Mouse (Mus musculus): ENCODE data around the gene Bik. TPM values are rescaled to one million over a fixed set of nuclear protein-coding genes. Genes with fewer than 3 reads are reported as not detected.

Gene Bik
- polyA plus RNA-seq, 1 experiment from 2014 or later = 1.5 TPM

- no peak for ATAC-seq
- WGBS = 86% methylated on average over 6 of the region's 6 CpGs
Measured at GRCm38 (mm10) chr15:83574731-83575351, 48.2 kb downstream of the Bik start.

GRCm38 (mm10) chr15:83575543-83575942 is 48.9 kb downstream of the Bik start:
- Histone ChIP-seq H3K4me2 (no peak overlapping the region), H3K4me3 (no peak overlapping the region), H3K27ac (no peak overlapping the region), H3K9me3 (replicated peaks) (no peaks in the 10 kb centered on the region), H3K27me3 (no peaks in the 10 kb centered on the region), H3K9ac (no peak overlapping the region), H3K4me1 (no peaks in the 10 kb centered on the region), H3K36me3 (ENCODE audit: poor library complexity, severe bottlenecking) (peaks cover 66% of the 10 kb centered on the region)
- WGBS = 95% methylated on average over 8 of the region's 8 CpGs
- no peak for ATAC-seq

More at GRCm38 (mm10) chr15:83574731-83575351, 48.2 kb downstream of the Bik start:
- no peak overlapping the region for H3K4me2 ChIP-seq
- H3K9me3 ChIP-seq (replicated peaks) = no peaks in the 10 kb centered on the region
- H3K4me1 ChIP-seq = no peaks in the 10 kb centered on the region
- no peak overlapping the region for H3K9ac ChIP-seq
- H3K27ac ChIP-seq = no peak overlapping the region
- no peak overlapping the region for H3K4me3 ChIP-seq
- peaks cover 59% of the 10 kb centered on the region for H3K36me3 ChIP-seq (ENCODE audit: poor library complexity, severe bottlenecking)
- H3K27me3 ChIP-seq = no peaks in the 10 kb centered on the region

DNA sequence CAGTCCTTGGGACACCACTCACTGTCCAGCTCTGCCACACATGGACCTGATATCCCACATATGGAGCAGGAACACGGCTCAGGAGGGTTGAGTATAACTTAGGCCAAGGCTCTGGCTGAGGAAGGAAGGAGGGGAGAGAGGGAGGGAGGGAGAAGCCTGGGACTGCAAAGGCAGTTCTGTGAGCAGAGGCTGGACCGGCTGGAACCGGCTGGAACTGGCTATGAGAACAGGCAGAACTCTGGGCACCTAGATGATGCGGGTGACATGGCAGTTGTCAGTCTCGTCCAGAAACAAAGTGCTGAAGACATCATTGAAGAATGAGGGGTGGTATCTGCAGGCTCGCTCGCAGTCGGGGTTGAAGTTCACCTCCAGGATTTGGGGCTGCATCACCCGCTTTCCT is 50.0 kb downstream of the Bik start:
- H3K27ac ChIP-seq = no peak overlapping the region
- H3K4me2 ChIP-seq = no peak overlapping the region
- H3K9ac ChIP-seq = no peak overlapping the region
- H3K4me3 ChIP-seq = no peak overlapping the region
- 91% methylated on average over 9 of the region's 9 CpGs for WGBS
- no peaks in the 10 kb centered on the region for H3K4me1 ChIP-seq
- H3K9me3 ChIP-seq (replicated peaks) = no peaks in the 10 kb centered on the region
- no peak for ATAC-seq
- peaks cover 77% of the 10 kb centered on the region for H3K36me3 ChIP-seq (ENCODE audit: poor library complexity, severe bottlenecking)
- H3K27me3 ChIP-seq = no peaks in the 10 kb centered on the region

DNA sequence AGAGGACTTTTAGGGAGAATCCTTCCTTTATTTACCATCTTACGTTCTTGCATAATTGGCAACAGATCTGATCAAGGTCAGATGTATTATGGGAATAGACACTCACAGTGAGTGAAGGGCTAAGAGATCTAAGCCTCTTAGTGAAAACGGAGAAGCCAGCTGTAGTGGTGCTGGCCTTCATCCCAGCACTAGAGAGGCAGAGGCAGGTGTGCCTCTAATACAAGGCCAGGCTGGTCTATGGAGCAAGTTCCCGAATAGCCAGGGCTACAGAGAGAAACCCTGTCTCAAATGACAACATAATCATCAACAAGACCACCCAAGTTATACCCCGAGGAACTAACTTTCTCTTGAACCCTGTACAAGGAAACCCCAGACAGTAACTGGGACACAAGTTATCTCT is 56.3 kb downstream of the Bik start:
- Histone ChIP-seq H3K4me1 (no peaks in the 10 kb centered on the region), H3K27me3 (no peaks in the 10 kb centered on the region), H3K36me3 (ENCODE audit: poor library complexity, severe bottlenecking) (peaks cover 98% of the 10 kb centered on the region), H3K9me3 (replicated peaks) (peaks cover 7% of the 10 kb centered on the region; the same call in 1 of the 2 replicates), H3K4me2 (no peak overlapping the region), H3K4me3 (no peak overlapping the region), H3K9ac (no peak overlapping the region), H3K27ac (no peak overlapping the region)
- WGBS = 83% methylated on average over 4 of the region's 4 CpGs
- ATAC-seq = no peak

GRCm38 (mm10) chr15:83583419-83584156 is 56.9 kb downstream of the Bik start:
- no peak for ATAC-seq
- H3K36me3 ChIP-seq (ENCODE audit: poor library complexity, severe bottlenecking) = peaks cover 98% of the 10 kb centered on the region
- no peaks in the 10 kb centered on the region for H3K4me1 ChIP-seq
- H3K4me2 ChIP-seq = no peak overlapping the region
- H3K27me3 ChIP-seq = no peaks in the 10 kb centered on the region
- H3K9me3 ChIP-seq (replicated peaks) = peaks cover 7% of the 10 kb centered on the region; the same call in 1 of the 2 replicates
- H3K9ac ChIP-seq = no peak overlapping the region
- 62% methylated on average over 8 of the region's 8 CpGs for WGBS
- no peak overlapping the region for H3K27ac ChIP-seq
- H3K4me3 ChIP-seq = no peak overlapping the region

DNA sequence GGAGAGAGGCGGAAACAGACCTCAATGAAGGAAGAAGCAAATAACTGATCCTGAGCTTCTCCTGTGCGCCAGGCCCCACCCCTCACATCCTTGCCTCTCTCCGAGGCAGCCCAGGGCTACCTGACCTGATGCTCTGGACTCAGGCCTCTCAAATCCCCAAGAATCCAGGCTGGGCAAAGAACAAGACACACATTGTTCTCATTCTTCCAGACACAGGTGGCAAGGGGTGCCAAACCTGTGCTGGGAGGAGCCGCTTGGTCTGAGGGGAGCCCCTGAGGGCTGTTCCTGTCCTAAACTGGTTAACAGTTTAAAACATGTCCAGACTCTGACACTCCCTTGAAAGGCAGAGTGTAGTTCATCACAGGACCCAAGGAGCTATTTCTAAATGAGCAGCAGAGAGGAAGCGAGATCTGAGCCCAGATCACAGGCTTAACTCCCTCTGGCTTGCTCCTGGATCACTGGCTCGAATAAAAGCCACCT is 58.1 kb downstream of the Bik start:
- Histone ChIP-seq H3K27ac (no peak overlapping the region), H3K4me2 (no peak overlapping the region), H3K36me3 (ENCODE audit: poor library complexity, severe bottlenecking) (peaks cover 90% of the 10 kb centered on the region), H3K9ac (no peak overlapping the region), H3K4me1 (no peaks in the 10 kb centered on the region), H3K4me3 (no peak overlapping the region), H3K27me3 (no peaks in the 10 kb centered on the region), H3K9me3 (replicated peaks) (peaks cover 7% of the 10 kb centered on the region; the same call in 1 of the 2 replicates)
- 94% methylated on average over 6 of the region's 6 CpGs for WGBS
- ATAC-seq = no peak

GRCm38 (mm10) chr15:83590841-83591240 is 64.2 kb downstream of the Bik start:
- H3K36me3 ChIP-seq (ENCODE audit: poor library complexity, severe bottlenecking) = peaks cover 43% of the 10 kb centered on the region
- no peak overlapping the region for H3K4me2 ChIP-seq
- ATAC-seq = no peak
- H3K27me3 ChIP-seq = no peaks in the 10 kb centered on the region
- peaks cover 24% of the 10 kb centered on the region for H3K4me1 ChIP-seq
- WGBS = 91% methylated on average over 4 of the region's 4 CpGs
- H3K9me3 ChIP-seq (replicated peaks) = peaks cover 6% of the 10 kb centered on the region; the same call in 1 of the 2 replicates
- H3K9ac ChIP-seq = no peak overlapping the region
- H3K27ac ChIP-seq = no peak overlapping the region
- H3K4me3 ChIP-seq = no peak overlapping the region

GRCm38 (mm10) chr15:83591758-83592157 is 65.1 kb downstream of the Bik start:
- WGBS = 91% methylated on average over 6 of the region's 6 CpGs
- ATAC-seq = no peak
- no peaks in the 10 kb centered on the region for H3K27me3 ChIP-seq

DNA sequence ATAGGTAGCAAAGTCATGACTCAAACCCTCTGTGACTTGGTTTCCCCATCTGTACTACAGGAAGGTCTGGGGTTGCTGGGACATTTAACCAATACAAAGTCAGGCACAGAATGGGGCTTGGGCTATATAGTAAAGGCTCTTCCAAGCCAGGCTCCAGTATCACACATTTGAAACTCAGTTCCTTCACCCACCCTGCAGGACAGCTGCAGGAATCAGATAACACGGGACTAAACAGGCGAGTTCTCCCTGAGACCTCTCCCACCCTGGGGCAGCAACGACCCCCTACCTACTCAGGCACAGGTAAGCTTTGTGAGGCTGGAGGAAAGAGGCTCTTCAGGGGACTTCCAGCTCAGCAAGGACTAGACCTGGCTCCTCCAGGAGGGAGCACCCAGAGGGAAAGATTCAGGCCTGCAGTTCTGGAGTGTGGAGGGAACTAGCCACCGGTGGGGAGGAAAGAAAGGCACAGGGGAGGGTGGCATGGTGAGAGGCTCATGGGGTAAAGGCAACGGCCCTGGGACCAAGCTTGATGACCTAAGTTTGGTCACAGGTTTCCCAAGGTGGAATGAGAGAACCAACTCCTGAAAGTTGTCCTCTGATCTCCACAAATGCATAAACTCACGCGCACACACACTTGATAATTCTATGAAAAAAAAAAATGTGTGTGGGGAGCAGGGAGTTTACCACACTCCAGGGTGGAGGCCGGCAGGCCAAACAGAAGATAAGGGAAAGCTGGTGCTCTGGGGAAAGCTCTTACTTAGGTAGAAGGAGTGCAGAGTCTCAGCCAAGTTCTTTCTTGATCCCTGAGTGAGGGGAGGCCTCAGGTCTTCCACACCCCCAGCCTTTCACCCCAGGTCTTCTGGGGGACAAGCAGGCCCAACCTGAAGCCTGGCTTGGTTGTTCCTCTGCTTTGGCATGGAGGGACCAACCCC is 65.9 kb downstream of the Bik start:
- Histone ChIP-seq H3K36me3 (ENCODE audit: poor library complexity, severe bottlenecking) (peaks cover 26% of the 10 kb centered on the region), H3K4me3 (no peak overlapping the region), H3K4me1 (peaks cover 24% of the 10 kb centered on the region), H3K9ac (peak overlapping the region; percentile 84; the same call in 1 of the 2 replicates), H3K4me2 (peak overlapping the region; percentile 84), H3K27ac (no peak overlapping the region), H3K9me3 (replicated peaks) (no peaks in the 10 kb centered on the region), H3K27me3 (no peaks in the 10 kb centered on the region)
- no peak for ATAC-seq
- WGBS = 88% methylated on average over 8 of the region's 8 CpGs

More at GRCm38 (mm10) chr15:83591758-83592157, 65.1 kb downstream of the Bik start:
- Histone ChIP-seq H3K27ac (no peak overlapping the region), H3K4me2 (no peak overlapping the region), H3K4me3 (no peak overlapping the region), H3K4me1 (peaks cover 24% of the 10 kb centered on the region), H3K9me3 (replicated peaks) (no peaks in the 10 kb centered on the region), H3K36me3 (ENCODE audit: poor library complexity, severe bottlenecking) (peaks cover 34% of the 10 kb centered on the region), H3K9ac (no peak overlapping the region)

GRCm38 (mm10) chr15:83593189-83593585 is 66.5 kb downstream of the Bik start:
- Histone ChIP-seq H3K9ac (peak overlapping the region; percentile 84), H3K4me2 (peak overlapping the region; percentile 84), H3K9me3 (replicated peaks) (no peaks in the 10 kb centered on the region), H3K27me3 (no peaks in the 10 kb centered on the region), H3K4me3 (peak overlapping the region; percentile 81), H3K4me1 (peaks cover 24% of the 10 kb centered on the region), H3K27ac (no peak overlapping the region), H3K36me3 (ENCODE audit: poor library complexity, severe bottlenecking) (peaks cover 22% of the 10 kb centered on the region)
- no peak for ATAC-seq

DNA sequence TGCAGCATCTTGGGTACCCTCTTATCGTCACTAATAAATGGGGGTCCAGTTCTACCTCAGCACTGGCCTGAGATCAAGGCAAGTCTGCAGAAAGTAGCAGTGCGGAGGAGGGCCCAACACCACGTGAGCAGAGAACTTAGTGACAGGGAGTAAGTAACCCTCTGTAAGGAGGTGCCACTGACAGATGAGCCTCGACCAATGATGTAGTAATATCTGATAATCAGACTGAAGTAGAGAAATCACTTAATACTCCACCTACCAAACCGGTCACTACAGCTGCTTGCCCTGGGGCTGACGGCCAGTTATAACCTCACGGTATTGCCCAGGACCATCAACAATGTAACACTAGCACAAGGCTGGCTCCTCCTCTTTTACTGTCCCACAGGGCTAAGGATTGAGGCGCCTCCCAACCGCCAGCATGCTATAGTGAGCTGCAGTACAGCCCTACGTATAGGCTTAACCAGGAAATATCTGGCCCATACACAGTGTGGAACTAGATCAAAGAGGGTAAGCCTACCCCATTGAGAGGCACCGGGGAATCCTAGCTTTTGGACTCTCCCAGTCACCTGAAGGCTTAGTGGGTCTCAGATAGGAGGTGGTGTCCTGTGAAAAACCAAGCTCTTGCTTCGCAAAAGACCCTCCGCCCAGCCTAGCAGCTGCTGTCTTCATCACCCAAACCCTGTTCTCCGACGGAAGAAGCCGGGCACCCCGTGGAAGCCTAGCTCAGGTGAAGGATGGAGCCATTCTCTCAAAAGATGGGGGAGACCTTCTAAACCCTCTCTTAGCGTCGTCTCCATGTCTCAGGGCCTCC is 67.2 kb downstream of the Bik start:
- H3K27ac ChIP-seq = no peak overlapping the region
- peak overlapping the region; percentile 84 for H3K9ac ChIP-seq
- 10% methylated on average over 19 of the region's 19 CpGs for WGBS
- no peaks in the 10 kb centered on the region for H3K9me3 ChIP-seq (replicated peaks)
- no peaks in the 10 kb centered on the region for H3K27me3 ChIP-seq
- peaks cover 24% of the 10 kb centered on the region for H3K4me1 ChIP-seq
- peaks cover 17% of the 10 kb centered on the region for H3K36me3 ChIP-seq (ENCODE audit: poor library complexity, severe bottlenecking)
- ATAC-seq = peak; percentile 36; the same call in 1 of the 2 replicates
- H3K4me2 ChIP-seq = peak overlapping the region; percentile 84
- H3K4me3 ChIP-seq = peak overlapping the region; percentile 81

Data from forebrain, embryonic 13.5 days (tissue).